Mouse (Mus musculus): ENCODE data around the gene Abca13. TPM values are rescaled to one million over a fixed set of nuclear protein-coding genes. Genes with fewer than 3 reads are reported as not detected.
"Not testable (repeated sequence)": the region's sequence is repeated elsewhere in the genome, so short reads cannot be mapped to it uniquely, and the experiment has no call there.

The Abca13 gene
- 0.02 TPM in 2 replicates for polyA plus RNA-seq (2015; fragmentation: Nextera tagmentation; extraction: Ambion mirVana)

GRCm38 (mm10) chr11:9191555-9192131, at the start of gene Abca13:
Gene Abca13, plus strand, starts transcription at chr11:9191942.
- H3K9ac ChIP-seq (replicated peaks; ENCODE audit: low read depth) = no peak within 1 kb of the TSS
- 0 out of 2 replicates have a peak within 1 kb of the TSS, but pooled peaks have one; percentile 19 for H3K4me2 ChIP-seq (replicated peaks; ENCODE audit: low read depth, low read length)
- 35% methylated on average over 12 of the region's 12 CpGs for WGBS
- DNase-seq (ENCODE audit: low spot score) (peak; percentile 31), ATAC-seq (peak; percentile 44)
- H3K36me3 ChIP-seq (ENCODE audit: insufficient read depth, low read length) = no peaks in the 10 kb centered on the region
- H3K4me3 ChIP-seq (ENCODE audit: low read depth, low read length) = no peak within 1 kb of the TSS
- H3K9me3 ChIP-seq (ENCODE audit: low read length) = no peaks in the 10 kb centered on the region
- TF ChIP-seq EP300 (IDR thresholded peaks at IDR 0.05) (no peak), CTCF (IDR thresholded peaks at IDR 0.05) (no peak)
- no peaks in the 10 kb centered on the region for H3K27me3 ChIP-seq (replicated peaks; ENCODE audit: insufficient read depth, low read length)
- no peak within 1 kb of the TSS for H3K27ac ChIP-seq (ENCODE audit: low read length)
- no peaks in the 10 kb centered on the region for H3K4me1 ChIP-seq (ENCODE audit: insufficient read depth, low read depth, low read length)

- H3K9ac ChIP-seq (replicated peaks; ENCODE audit: low read depth) = no peak overlapping the region
- H3K36me3 ChIP-seq (ENCODE audit: insufficient read depth, low read length) = no peaks in the 10 kb centered on the region
- H3K4me1 ChIP-seq (ENCODE audit: insufficient read depth, low read depth, low read length) = no peaks in the 10 kb centered on the region
- no peak overlapping the region for H3K27ac ChIP-seq (ENCODE audit: low read length)
- H3K9me3 ChIP-seq (ENCODE audit: low read length) = no peaks in the 10 kb centered on the region
- TF ChIP-seq CTCF (IDR thresholded peaks at IDR 0.05) = no peak
- no peak for TF ChIP-seq EP300 (IDR thresholded peaks at IDR 0.05)
- 64% methylated on average over 2 of the region's 2 CpGs for WGBS
- DNase-seq (ENCODE audit: low spot score) (no peak), ATAC-seq (no peak)
- H3K4me3 ChIP-seq (ENCODE audit: low read depth, low read length) = no peak overlapping the region
- no peaks in the 10 kb centered on the region for H3K27me3 ChIP-seq (replicated peaks; ENCODE audit: insufficient read depth, low read length)
- no peak overlapping the region for H3K4me2 ChIP-seq (replicated peaks; ENCODE audit: low read depth, low read length)
Measured at GRCm38 (mm10) chr11:9145113-9145512, 46.6 kb upstream of the Abca13 start.

GRCm38 (mm10) chr11:9146115-9146514, 45.6 kb upstream of the Abca13 start:
- no peaks in the 10 kb centered on the region for H3K9me3 ChIP-seq (ENCODE audit: low read length)
- DNase-seq (ENCODE audit: low spot score) = no peak
- H3K27ac ChIP-seq (ENCODE audit: low read length) = no peak overlapping the region
- no peak overlapping the region for H3K4me3 ChIP-seq (ENCODE audit: low read depth, low read length)
- no peak for ATAC-seq
- 93% methylated on average over 4 of the region's 4 CpGs for WGBS
- no peaks in the 10 kb centered on the region for H3K27me3 ChIP-seq (replicated peaks; ENCODE audit: insufficient read depth, low read length)
- no peak overlapping the region for H3K4me2 ChIP-seq (replicated peaks; ENCODE audit: low read depth, low read length)
- H3K9ac ChIP-seq (replicated peaks; ENCODE audit: low read depth) = no peak overlapping the region
- H3K4me1 ChIP-seq (ENCODE audit: insufficient read depth, low read depth, low read length) = no peaks in the 10 kb centered on the region
- TF ChIP-seq EP300 (IDR thresholded peaks at IDR 0.05) = no peak
- TF ChIP-seq CTCF (IDR thresholded peaks at IDR 0.05) = no peak
- no peaks in the 10 kb centered on the region for H3K36me3 ChIP-seq (ENCODE audit: insufficient read depth, low read length)

GRCm38 (mm10) chr11:9146683-9147082, 45.1 kb upstream of the Abca13 start:
- DNase-seq (ENCODE audit: low spot score) = no peak
- Histone ChIP-seq H3K9me3 (ENCODE audit: low read length) (no peaks in the 10 kb centered on the region), H3K4me1 (ENCODE audit: insufficient read depth, low read depth, low read length) (no peaks in the 10 kb centered on the region), H3K27ac (ENCODE audit: low read length) (no peak overlapping the region), H3K9ac (replicated peaks; ENCODE audit: low read depth) (no peak overlapping the region), H3K4me3 (ENCODE audit: low read depth, low read length) (no peak overlapping the region), H3K36me3 (ENCODE audit: insufficient read depth, low read length) (no peaks in the 10 kb centered on the region), H3K4me2 (replicated peaks; ENCODE audit: low read depth, low read length) (no peak overlapping the region), H3K27me3 (replicated peaks; ENCODE audit: insufficient read depth, low read length) (no peaks in the 10 kb centered on the region)
- no peak for ATAC-seq
- no peak for TF ChIP-seq EP300 (IDR thresholded peaks at IDR 0.05)
- no peak for TF ChIP-seq CTCF (IDR thresholded peaks at IDR 0.05)
- WGBS = 67% methylated on average over 1 of the region's 1 CpGs

- no peak for DNase-seq (ENCODE audit: low spot score)
- Histone ChIP-seq H3K4me1 (ENCODE audit: insufficient read depth, low read depth, low read length) (no peaks in the 10 kb centered on the region), H3K9me3 (ENCODE audit: low read length) (no peaks in the 10 kb centered on the region), H3K36me3 (ENCODE audit: insufficient read depth, low read length) (no peaks in the 10 kb centered on the region), H3K4me2 (replicated peaks; ENCODE audit: low read depth, low read length) (no peak overlapping the region), H3K27ac (ENCODE audit: low read length) (no peak overlapping the region), H3K27me3 (replicated peaks; ENCODE audit: insufficient read depth, low read length) (no peaks in the 10 kb centered on the region), H3K9ac (replicated peaks; ENCODE audit: low read depth) (no peak overlapping the region), H3K4me3 (ENCODE audit: low read depth, low read length) (no peak overlapping the region)
- WGBS = 41% methylated on average over 2 of the region's 2 CpGs
- no peak for ATAC-seq
- TF ChIP-seq EP300 (IDR thresholded peaks at IDR 0.05) (no peak), CTCF (IDR thresholded peaks at IDR 0.05) (no peak)
Measured at GRCm38 (mm10) chr11:9148206-9148605, 43.5 kb upstream of the Abca13 start.

- not testable (repeated sequence) for H3K9me3 ChIP-seq (ENCODE audit: low read length); ATAC-seq; H3K4me3 ChIP-seq (ENCODE audit: low read depth, low read length); H3K36me3 ChIP-seq (ENCODE audit: insufficient read depth, low read length); H3K27ac ChIP-seq (ENCODE audit: low read length); H3K9ac ChIP-seq (replicated peaks; ENCODE audit: low read depth); H3K27me3 ChIP-seq (replicated peaks; ENCODE audit: insufficient read depth, low read length); H3K4me2 ChIP-seq (replicated peaks; ENCODE audit: low read depth, low read length); DNase-seq (ENCODE audit: low spot score); H3K4me1 ChIP-seq (ENCODE audit: insufficient read depth, low read depth, low read length)
- WGBS = 84% methylated on average over 25 of the region's 25 CpGs
Measured at GRCm38 (mm10) chr11:9150403-9150802, 41.3 kb upstream of the Abca13 start.

- ATAC-seq = no peak
- no peaks in the 10 kb centered on the region for H3K36me3 ChIP-seq (ENCODE audit: insufficient read depth, low read length)
- H3K27me3 ChIP-seq (replicated peaks; ENCODE audit: insufficient read depth, low read length) = no peaks in the 10 kb centered on the region
- peak; percentile 8 for DNase-seq (ENCODE audit: low spot score)
- 20% methylated on average over 3 of the region's 3 CpGs for WGBS
- H3K27ac ChIP-seq (ENCODE audit: low read length) = no peak overlapping the region
- H3K9ac ChIP-seq (replicated peaks; ENCODE audit: low read depth) = no peak overlapping the region
- no peak overlapping the region for H3K4me2 ChIP-seq (replicated peaks; ENCODE audit: low read depth, low read length)
- no peak overlapping the region for H3K4me3 ChIP-seq (ENCODE audit: low read depth, low read length)
- no peaks in the 10 kb centered on the region for H3K9me3 ChIP-seq (ENCODE audit: low read length)
- H3K4me1 ChIP-seq (ENCODE audit: insufficient read depth, low read depth, low read length) = no peaks in the 10 kb centered on the region
- TF ChIP-seq EP300 (IDR thresholded peaks at IDR 0.05) (no peak), CTCF (IDR thresholded peaks at IDR 0.05) (no peak)
Measured at GRCm38 (mm10) chr11:9159953-9160352, 31.8 kb upstream of the Abca13 start.

Data from lung, postnatal 0 days (tissue).